In genomic region chr2:91878387-91879180, GRCm38 (mm10) we compare ENCODE assay signal across 20 mouse cellular contexts. TPM values are rescaled to one million over a fixed set of nuclear protein-coding genes. Genes with fewer than 3 reads are reported as not detected.
A peak's percentile ranks its signal among the peaks of the same experiment; 100 is the strongest.
DNase-seq lines count a peak whose midpoint lies in the region; ATAC-seq and TF ChIP-seq lines count a peak whose summit lies in the region.
"Had no signal": no experiment of that assay in that cellular context is flagged by ENCODE, and none has a peak within 500 bp of the region (broad histone marks: within the 10 kb centered on the region; RNA-seq: fewer than 3 reads in every experiment).

No protein-coding gene starts in this region.

- peak overlapping the region; percentile 58 for H3K27ac ChIP-seq in hindbrain, embryonic 13.5 days
- no peak overlapping the region for H3K27ac ChIP-seq in hindbrain, postnatal 0 days
- peak overlapping the region; percentile 35 for H3K27ac ChIP-seq in forebrain, embryonic 16.5 days (ENCODE audit: low read length)
- H3K27ac ChIP-seq in olfactory bulb, adult 2 months (ENCODE audit: insufficient read depth, low read depth, low read length) = peak overlapping the region; percentile 98
- H3K27ac ChIP-seq: embryonic facial prominence, embryonic 13.5 days; intestine, embryonic 15.5 days; layer of hippocampus, adult 2 months; limb, embryonic 10.5 days; liver, embryonic 14.5 days; stomach, postnatal 0 days had no signal

- 73% methylated on average over 7 of the region's 7 CpGs for WGBS in hindbrain, embryonic 13.5 days
- WGBS in hindbrain, postnatal 0 days = 65% methylated on average over 7 of the region's 7 CpGs
- WGBS in forebrain, embryonic 16.5 days = 69% methylated on average over 7 of the region's 7 CpGs
- 23% methylated on average over 7 of the region's 7 CpGs for WGBS in olfactory bulb, adult 2 months

- H3K4me2 ChIP-seq in hindbrain, embryonic 13.5 days = no peak overlapping the region
- no peak overlapping the region for H3K4me2 ChIP-seq in hindbrain, postnatal 0 days (ENCODE audit: low read depth, low read length)
- H3K4me2 ChIP-seq in forebrain, embryonic 16.5 days (ENCODE audit: low read length) = no peak overlapping the region
- H3K4me2 ChIP-seq: embryonic facial prominence, embryonic 13.5 days; intestine, embryonic 15.5 days had no signal

- H3K4me1 ChIP-seq in hindbrain, embryonic 13.5 days (replicated peaks) = 0 out of 2 replicates have a peak, but pooled peaks cover 6% of the 10 kb centered on the region
- no peaks in the 10 kb centered on the region for H3K4me1 ChIP-seq in hindbrain, postnatal 0 days (ENCODE audit: insufficient read depth, low read length)
- H3K4me1 ChIP-seq in forebrain, embryonic 16.5 days (replicated peaks; ENCODE audit: control insufficient read depth, insufficient read depth, low read length) = 0 out of 2 replicates have a peak, but pooled peaks cover 3% of the 10 kb centered on the region
- peaks cover 3% of the 10 kb centered on the region for H3K4me1 ChIP-seq in olfactory bulb, adult 2 months (ENCODE audit: control insufficient read depth, insufficient read depth, low read length)
- H3K4me1 ChIP-seq: embryonic facial prominence, embryonic 13.5 days; limb, embryonic 10.5 days had no signal

- H3K27me3 ChIP-seq in hindbrain, embryonic 13.5 days = no peaks in the 10 kb centered on the region
- no peaks in the 10 kb centered on the region for H3K27me3 ChIP-seq in hindbrain, postnatal 0 days (ENCODE audit: insufficient read depth, low read length)
- no peaks in the 10 kb centered on the region for H3K27me3 ChIP-seq in forebrain, embryonic 16.5 days (replicated peaks; ENCODE audit: control insufficient read depth, insufficient read depth, low read length)
- H3K27me3 ChIP-seq: CH12.LX; embryonic facial prominence, embryonic 13.5 days; intestine, embryonic 15.5 days had no signal

- H3K4me3 ChIP-seq in hindbrain, embryonic 13.5 days = no peak overlapping the region
- H3K4me3 ChIP-seq in hindbrain, postnatal 0 days (ENCODE audit: low read length) = no peak overlapping the region
- H3K4me3 ChIP-seq in forebrain, embryonic 16.5 days (replicated peaks; ENCODE audit: low read length) = no peak overlapping the region
- H3K4me3 ChIP-seq in olfactory bulb, adult 2 months (ENCODE audit: insufficient read depth, low read depth, low read length) = no peak overlapping the region
- H3K4me3 ChIP-seq: embryonic facial prominence, embryonic 13.5 days; intestine, embryonic 15.5 days; layer of hippocampus, adult 2 months; limb, embryonic 10.5 days had no signal

- H3K9me3 ChIP-seq in hindbrain, embryonic 13.5 days = no peaks in the 10 kb centered on the region
- no peaks in the 10 kb centered on the region for H3K9me3 ChIP-seq in hindbrain, postnatal 0 days (ENCODE audit: low read length)
- H3K9me3 ChIP-seq in forebrain, embryonic 16.5 days (ENCODE audit: control insufficient read depth, low read length) = no peaks in the 10 kb centered on the region
- H3K9me3 ChIP-seq: embryonic facial prominence, embryonic 13.5 days; intestine, embryonic 15.5 days; limb, embryonic 10.5 days had no signal

- TF ChIP-seq POLR2A in olfactory bulb, adult 2 months (IDR thresholded peaks at IDR 0.05; ENCODE audit: insufficient read depth, low read depth, low read length) = no peak

- no peak for ATAC-seq in hindbrain, embryonic 13.5 days (ENCODE audit: low FRiP score)
- ATAC-seq in hindbrain, postnatal 0 days = no peak
- peak; percentile 58; the same call in 1 of the 2 replicates for ATAC-seq in forebrain, embryonic 16.5 days
- ATAC-seq: intestine, embryonic 15.5 days had no signal

- TF ChIP-seq CTCF in hindbrain, postnatal 0 days (IDR thresholded peaks at IDR 0.05; ENCODE audit: low read depth) = no peak
- no peak for TF ChIP-seq CTCF in olfactory bulb, adult 2 months (IDR thresholded peaks at IDR 0.05; ENCODE audit: insufficient read depth, low read depth, low read length)

- DNase-seq in hindbrain, postnatal 0 days (ENCODE audit: low spot score) = no peak
- peak; percentile 40 for DNase-seq in right cerebral cortex, adult 18-20 months
- DNase-seq in right cerebral cortex, postnatal 25 days = no peak
- no peak for DNase-seq in lung, postnatal 10 days
- no peak for DNase-seq in retina, postnatal 1 day
- DNase-seq: cerebellum, postnatal 25 days; heart, postnatal 36 days; lung, postnatal 36 days; spleen, adult 18-20 months; thymus, postnatal 4 days had no signal

- H3K9ac ChIP-seq in hindbrain, embryonic 13.5 days = no peak overlapping the region
- no peak overlapping the region for H3K9ac ChIP-seq in hindbrain, postnatal 0 days (replicated peaks; ENCODE audit: low read length)
- no peak overlapping the region for H3K9ac ChIP-seq in forebrain, embryonic 16.5 days (replicated peaks; ENCODE audit: low read depth, low read length)
- H3K9ac ChIP-seq: embryonic facial prominence, embryonic 13.5 days; intestine, embryonic 15.5 days; liver, embryonic 14.5 days had no signal

- peaks cover 15% of the 10 kb centered on the region for H3K36me3 ChIP-seq in hindbrain, embryonic 13.5 days
- no peaks in the 10 kb centered on the region for H3K36me3 ChIP-seq in hindbrain, postnatal 0 days (ENCODE audit: insufficient read depth, low read length)
- H3K36me3 ChIP-seq in forebrain, embryonic 16.5 days (ENCODE audit: control insufficient read depth, insufficient read depth) = no peaks in the 10 kb centered on the region
- H3K36me3 ChIP-seq: intestine, embryonic 15.5 days had no signal

RNA-seq across cellular contexts. Expression of gene Chrm4, which starts 48.5 kb away (rescaled TPM):
- 1.0 and 1.1 TPM in 2 replicates for polyA plus RNA-seq in hindbrain, embryonic 13.5 days (2015; fragmentation: Nextera tagmentation; extraction: Ambion mirVana)
- 3.3 and 4.4 TPM in 2 replicates for total RNA-seq in hindbrain, postnatal 0 days (2014; rRNA removed)
- polyA plus RNA-seq in hindbrain, postnatal 0 days (2015; fragmentation: Nextera tagmentation; extraction: Ambion mirVana) = 0.75 and 0.93 TPM in 2 replicates
- 2.4 and 2.6 TPM in 2 replicates for polyA plus RNA-seq in forebrain, embryonic 16.5 days (2015; fragmentation: Nextera tagmentation; extraction: Ambion mirVana)
- not detected in 2 replicates for polyA plus RNA-seq in olfactory bulb, adult 2 months (2012; ENCODE audit: insufficient read depth, insufficient read length, low replicate concordance, missing spikeins)
- total RNA-seq: heart, postnatal 36 days had no signal

RNA-seq across cellular contexts. Expression of gene Mdk, which starts 53.5 kb away (rescaled TPM):
- polyA plus RNA-seq in hindbrain, embryonic 13.5 days (2015; fragmentation: Nextera tagmentation; extraction: Ambion mirVana) = 313 and 316 TPM in 2 replicates
- total RNA-seq in hindbrain, postnatal 0 days (2014; rRNA removed) = 54.9 and 78.4 TPM in 2 replicates
- polyA plus RNA-seq in hindbrain, postnatal 0 days (2015; fragmentation: Nextera tagmentation; extraction: Ambion mirVana) = 167 and 171 TPM in 2 replicates
- 256 and 290 TPM in 2 replicates for polyA plus RNA-seq in forebrain, embryonic 16.5 days (2015; fragmentation: Nextera tagmentation; extraction: Ambion mirVana)
- polyA plus RNA-seq in olfactory bulb, adult 2 months (2012; ENCODE audit: insufficient read depth, insufficient read length, low replicate concordance, missing spikeins) = not detected in 2 replicates

Comparison
In these comparisons a context has a peak if more than half of its experiments do, and no peak if none do; other contexts are left out.
1. RNA of gene Mdk, which starts 53.5 kb away (polyA plus RNA-seq): 313 to 316 TPM in hindbrain, embryonic 13.5 days, 256 to 290 TPM in forebrain, embryonic 16.5 days and 167 to 171 TPM in hindbrain, postnatal 0 days; not detected in olfactory bulb, adult 2 months; every median in the first group is over 100 times any median in the second.